In genomic region chr4:154741123-154741890, GRCm38 (mm10) we compare ENCODE assay signal across 13 mouse cellular contexts.
DNase-seq lines count a peak whose midpoint lies in the region; ATAC-seq and TF ChIP-seq lines count a peak whose summit lies in the region.
"Had no signal": no experiment of that assay in that cellular context is flagged by ENCODE, and none has a peak within 500 bp of the region (broad histone marks: within the 10 kb centered on the region; RNA-seq: fewer than 3 reads in every experiment).

No protein-coding gene starts in this region.

- 52% methylated on average over 27 of the region's 27 CpGs for WGBS in hindbrain, postnatal 0 days
- 52% methylated on average over 27 of the region's 27 CpGs for WGBS in hindbrain, embryonic 11.5 days
- 50% methylated on average over 27 of the region's 27 CpGs for WGBS in embryonic facial prominence, embryonic 10.5 days
- whole genome bisulfite sequencing in midbrain, embryonic 12.5 days, result 52% methylated on average over 27 of the region's 27 CpGs

- H3K27me3 ChIP-seq in hindbrain, postnatal 0 days (ENCODE audit: insufficient read depth, low read length), result no peaks in the 10 kb centered on the region; the same call in 1 of the 2 replicates
- no peaks in the 10 kb centered on the region for H3K27me3 ChIP-seq in hindbrain, embryonic 11.5 days (ENCODE audit: control insufficient read depth, insufficient read depth, low read length)
- H3K27me3 ChIP-seq in embryonic facial prominence, embryonic 10.5 days (replicated peaks; ENCODE audit: low read depth, poor library complexity, severe bottlenecking), result peaks cover 33% of the 10 kb centered on the region
- peaks cover 18% of the 10 kb centered on the region for H3K27me3 ChIP-seq in midbrain, embryonic 12.5 days

- H3K4me3 ChIP-seq in hindbrain, postnatal 0 days (ENCODE audit: low read length), result no peak overlapping the region
- no peak overlapping the region for H3K4me3 ChIP-seq in hindbrain, embryonic 11.5 days (ENCODE audit: low read depth, low read length)
- no peak overlapping the region for H3K4me3 ChIP-seq in embryonic facial prominence, embryonic 10.5 days
- no peak overlapping the region for H3K4me3 ChIP-seq in midbrain, embryonic 12.5 days
- H3K4me3 ChIP-seq: liver, embryonic 12.5 days had no signal

- H3K4me1 ChIP-seq in hindbrain, postnatal 0 days (ENCODE audit: insufficient read depth, low read length), result no peaks in the 10 kb centered on the region
- H3K4me1 ChIP-seq in hindbrain, embryonic 11.5 days (replicated peaks; ENCODE audit: control insufficient read depth, insufficient read depth, low read length), result no peaks in the 10 kb centered on the region; the same call in 1 of the 2 replicates
- H3K4me1 ChIP-seq in embryonic facial prominence, embryonic 10.5 days, result peaks cover 27% of the 10 kb centered on the region
- H3K4me1 ChIP-seq in midbrain, embryonic 12.5 days, result no peaks in the 10 kb centered on the region; the same call in 1 of the 2 replicates
- H3K4me1 ChIP-seq: liver, embryonic 12.5 days had no signal

- no peak overlapping the region for H3K27ac ChIP-seq in hindbrain, postnatal 0 days
- H3K27ac ChIP-seq in hindbrain, embryonic 11.5 days (ENCODE audit: low read depth, low read length), result no peak overlapping the region
- peak overlapping the region; percentile 12; the same call in 1 of the 2 replicates for H3K27ac ChIP-seq in embryonic facial prominence, embryonic 10.5 days (replicated peaks)
- H3K27ac ChIP-seq in midbrain, embryonic 12.5 days (replicated peaks), result no peak overlapping the region
- H3K27ac ChIP-seq: liver, embryonic 12.5 days; macrophage had no signal

- H3K9ac ChIP-seq in hindbrain, postnatal 0 days (replicated peaks; ENCODE audit: low read length), result no peak overlapping the region
- H3K9ac ChIP-seq in hindbrain, embryonic 11.5 days (ENCODE audit: low read depth, low read length), result no peak overlapping the region
- no peak overlapping the region for H3K9ac ChIP-seq in midbrain, embryonic 12.5 days (replicated peaks)
- H3K9ac ChIP-seq: liver, embryonic 12.5 days had no signal

- TF ChIP-seq CTCF in hindbrain, postnatal 0 days (IDR thresholded peaks at IDR 0.05; ENCODE audit: low read depth), result peak; percentile 45

- no peak for ATAC-seq in hindbrain, postnatal 0 days
- ATAC-seq in hindbrain, embryonic 11.5 days (ENCODE audit: low FRiP score), result no peak
- ATAC-seq in midbrain, embryonic 12.5 days (ENCODE audit: low FRiP score, low read depth), result no peak
- ATAC-seq: liver, embryonic 12.5 days had no signal

- H3K4me2 ChIP-seq in hindbrain, postnatal 0 days (ENCODE audit: low read depth, low read length), result no peak overlapping the region
- no peak overlapping the region for H3K4me2 ChIP-seq in hindbrain, embryonic 11.5 days (replicated peaks; ENCODE audit: low read depth, low read length)
- peak overlapping the region; percentile 26; the same call in 1 of the 2 replicates for H3K4me2 ChIP-seq in midbrain, embryonic 12.5 days (replicated peaks)
- H3K4me2 ChIP-seq: liver, embryonic 12.5 days had no signal

- H3K9me3 ChIP-seq in hindbrain, postnatal 0 days (ENCODE audit: low read length), result no peaks in the 10 kb centered on the region
- H3K9me3 ChIP-seq in hindbrain, embryonic 11.5 days (ENCODE audit: control insufficient read depth, low read length), result no peaks in the 10 kb centered on the region
- no peaks in the 10 kb centered on the region for H3K9me3 ChIP-seq in embryonic facial prominence, embryonic 10.5 days
- no peaks in the 10 kb centered on the region for H3K9me3 ChIP-seq in midbrain, embryonic 12.5 days
- H3K9me3 ChIP-seq: liver, embryonic 12.5 days had no signal

- H3K36me3 ChIP-seq in hindbrain, postnatal 0 days (ENCODE audit: insufficient read depth, low read length), result no peaks in the 10 kb centered on the region
- H3K36me3 ChIP-seq in hindbrain, embryonic 11.5 days (ENCODE audit: control insufficient read depth, insufficient read depth, low read length), result no peaks in the 10 kb centered on the region
- no peaks in the 10 kb centered on the region for H3K36me3 ChIP-seq in embryonic facial prominence, embryonic 10.5 days (replicated peaks)
- H3K36me3 ChIP-seq in midbrain, embryonic 12.5 days, result no peaks in the 10 kb centered on the region
- H3K36me3 ChIP-seq: liver, embryonic 12.5 days had no signal

- peak; percentile 54 for DNase-seq in embryo, embryonic 10 days (ENCODE audit: low spot score)
- DNase-seq in embryo, embryonic 9.5 days (ENCODE audit: extremely low spot score), result no peak
- no peak for DNase-seq in hindbrain, postnatal 0 days (ENCODE audit: low spot score)
- DNase-seq in hindbrain, embryonic 11.5 days (ENCODE audit: low spot score), result no peak
- peak; percentile 58 for DNase-seq in embryonic facial prominence, embryonic 10.5 days (ENCODE audit: low spot score)
- DNase-seq in right cerebral cortex, postnatal 4 days, result no peak
- no peak for DNase-seq in adrenal gland, postnatal 36 days
- DNase-seq: cerebellum, adult 9-10 months; kidney, postnatal 36 days; thymus, postnatal 4 days had no signal

Comparison
In these comparisons a context has a peak if more than half of its experiments do, and no peak if none do; other contexts are left out.
1. DNase-seq: peak in embryo, embryonic 10 days (single experiment) and embryonic facial prominence, embryonic 10.5 days (single experiment); none in embryo, embryonic 9.5 days (single experiment), hindbrain, postnatal 0 days (single experiment), hindbrain, embryonic 11.5 days (single experiment), right cerebral cortex, postnatal 4 days (single experiment) and adrenal gland, postnatal 36 days (0 of 2).